Mouse (Mus musculus): ENCODE data around the gene Slc35b3.

Gene Slc35b3

GRCm38 (mm10) chr13:38936860-38937471 lies 23.7 kb downstream of the Slc35b3 start:
- DNase-seq: no peak

GRCm38 (mm10) chr13:38935856-38936446 lies 24.7 kb downstream of the Slc35b3 start:
- no peak for DNase-seq

- DNase-seq: no peak
Observed at GRCm38 (mm10) chr13:38929843-38930578, 30.7 kb downstream of the Slc35b3 start.

GRCm38 (mm10) chr13:38922676-38923075 lies 38.0 kb downstream of the Slc35b3 start:
- no peak for DNase-seq

GRCm38 (mm10) chr13:38921306-38921705 lies 39.4 kb downstream of the Slc35b3 start:
- DNase-seq: no peak

GRCm38 (mm10) chr13:38918188-38918885 lies 42.3 kb downstream of the Slc35b3 start:
- no peak for DNase-seq

- no peak for DNase-seq
Observed at GRCm38 (mm10) chr13:38917556-38917955, 43.1 kb downstream of the Slc35b3 start.

- no peak for DNase-seq
Observed at GRCm38 (mm10) chr13:38914771-38915170, 45.9 kb downstream of the Slc35b3 start.

GRCm38 (mm10) chr13:38892364-38892763 lies 68.3 kb downstream of the Slc35b3 start:
- no peak for DNase-seq
